Mouse (Mus musculus) v-Abl transformed pro-B cells (cell line): Measurements from ENCODE around the gene Slc47a2.

Experiments
- in situ Hi-C, 2 experiments: fragments of 400-800 bp; cut with MboI; formaldehyde crosslinking; loops; one replicate each; pipeline ENCODE4 v1.15.1; 2025; ENCODE audit not compliant: unreplicated experiment in 2 of 2

Slc47a2 gene

GRCm38 (mm10) chr11:61293251-61293650 is 49.4 kb downstream of the Slc47a2 start:
- in situ Hi-C loops, result no loop called here

GRCm38 (mm10) chr11:61284323-61284722 is 58.3 kb downstream of the Slc47a2 start:
- in situ Hi-C loops, result no loop called here

GRCm38 (mm10) chr11:61283414-61284049 is 59.1 kb downstream of the Slc47a2 start:
- in situ Hi-C loops, result no loop called here

- in situ Hi-C loops, result no loop called here
These were observed 64.1 kb downstream of the Slc47a2 start for GRCm38 (mm10) chr11:61278445-61279077.

GRCm38 (mm10) chr11:61277937-61278336 is 64.7 kb downstream of the Slc47a2 start:
- in situ Hi-C loops, result no loop called here

GRCm38 (mm10) chr11:61276482-61276881 is 66.2 kb downstream of the Slc47a2 start:
- in situ Hi-C loops, result no loop called here

- in situ Hi-C loops, result no loop called here
These were observed 67.6 kb downstream of the Slc47a2 start for GRCm38 (mm10) chr11:61275106-61275505.

GRCm38 (mm10) chr11:61274421-61274820 is 68.2 kb downstream of the Slc47a2 start:
- in situ Hi-C loops, result no loop called here

GRCm38 (mm10) chr11:61273928-61274327 is 68.7 kb downstream of the Slc47a2 start:
- in situ Hi-C loops, result no loop called here

- in situ Hi-C loops, result no loop called here
These were observed 71.0 kb downstream of the Slc47a2 start for GRCm38 (mm10) chr11:61271612-61272011.

- in situ Hi-C loops, result no loop called here
These were observed 72.3 kb downstream of the Slc47a2 start for GRCm38 (mm10) chr11:61270406-61270805.

- in situ Hi-C loops, result no loop called here
These were observed 73.9 kb downstream of the Slc47a2 start for GRCm38 (mm10) chr11:61268626-61269349.

- in situ Hi-C loops, result no loop called here
These were observed 75.8 kb downstream of the Slc47a2 start, which contains the start of gene Aldh3a2 for GRCm38 (mm10) chr11:61266551-61267533. TSS of gene Aldh3a2 (minus strand) at chr11:61267464.

GRCm38 (mm10) chr11:61263841-61264240 is 78.8 kb downstream of the Slc47a2 start:
- in situ Hi-C loops, result no loop called here

GRCm38 (mm10) chr11:61262516-61262915 is 80.1 kb downstream of the Slc47a2 start:
- in situ Hi-C loops, result no loop called here

- in situ Hi-C loops, result no loop called here
These were observed 83.6 kb downstream of the Slc47a2 start for GRCm38 (mm10) chr11:61259106-61259505.

GRCm38 (mm10) chr11:61252807-61253206 is 89.9 kb downstream of the Slc47a2 start:
- in situ Hi-C loops, result no loop called here

- in situ Hi-C loops, result no loop called here
These were observed 90.9 kb downstream of the Slc47a2 start for GRCm38 (mm10) chr11:61251741-61252140.
